ENCODE assay signal across 16 mouse cellular contexts in the genomic region with DNA sequence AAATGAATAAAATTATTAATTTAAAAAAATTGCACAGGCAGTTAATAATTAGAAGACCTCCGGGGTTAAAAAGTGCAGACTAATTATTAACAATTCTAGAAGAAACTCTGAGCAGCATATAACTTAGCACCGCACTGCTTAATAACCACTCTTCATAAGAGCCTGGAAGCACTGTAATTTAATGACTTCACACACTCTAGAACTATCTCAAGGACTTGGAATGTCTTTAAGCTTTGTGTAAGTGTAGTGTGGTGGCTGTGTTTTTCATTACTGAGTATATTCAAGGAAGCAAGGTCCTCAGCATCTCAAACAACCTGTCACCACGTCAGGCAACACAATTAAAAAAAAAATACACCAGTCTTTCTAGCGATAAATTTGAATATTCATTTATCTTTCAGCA.
"Had no signal": no experiment of that assay in that cellular context is flagged by ENCODE, and none has a peak within 500 bp of the region (broad histone marks: within the 10 kb centered on the region; RNA-seq: fewer than 3 reads in every experiment).

No protein-coding gene starts in this region.

- H3K36me3 ChIP-seq: stomach, embryonic 15.5 days had no signal

- H3K4me2 ChIP-seq: neural tube, embryonic 13.5 days; neural tube, embryonic 15.5 days; stomach, embryonic 15.5 days had no signal

- H3K4me3 ChIP-seq: neural tube, embryonic 13.5 days; neural tube, embryonic 15.5 days; stomach, embryonic 15.5 days had no signal

- H3K9ac ChIP-seq: neural tube, embryonic 13.5 days; neural tube, embryonic 15.5 days; stomach, embryonic 15.5 days had no signal

- H3K27ac ChIP-seq: neural tube, embryonic 13.5 days; neural tube, embryonic 15.5 days; stomach, embryonic 15.5 days; stomach, postnatal 0 days had no signal

- H3K4me1 ChIP-seq: neural tube, embryonic 13.5 days; neural tube, embryonic 15.5 days; stomach, embryonic 15.5 days had no signal

- DNase-seq: retina, postnatal 1 day; right cerebral cortex, adult 18-20 months; right cerebral cortex, postnatal 14 days; right cerebral cortex, postnatal 25 days; right cerebral cortex, postnatal 4 days; spleen, adult 18-20 months; thymus, adult 18-20 months; thymus, adult 2 months; thymus, postnatal 14 days; thymus, postnatal 25 days; thymus, postnatal 36 days; thymus, postnatal 4 days had no signal

- H3K27me3 ChIP-seq: neural tube, embryonic 13.5 days; neural tube, embryonic 15.5 days; stomach, embryonic 15.5 days had no signal

- H3K9me3 ChIP-seq: neural tube, embryonic 13.5 days; neural tube, embryonic 15.5 days; stomach, embryonic 15.5 days had no signal
